In the genomic region with DNA sequence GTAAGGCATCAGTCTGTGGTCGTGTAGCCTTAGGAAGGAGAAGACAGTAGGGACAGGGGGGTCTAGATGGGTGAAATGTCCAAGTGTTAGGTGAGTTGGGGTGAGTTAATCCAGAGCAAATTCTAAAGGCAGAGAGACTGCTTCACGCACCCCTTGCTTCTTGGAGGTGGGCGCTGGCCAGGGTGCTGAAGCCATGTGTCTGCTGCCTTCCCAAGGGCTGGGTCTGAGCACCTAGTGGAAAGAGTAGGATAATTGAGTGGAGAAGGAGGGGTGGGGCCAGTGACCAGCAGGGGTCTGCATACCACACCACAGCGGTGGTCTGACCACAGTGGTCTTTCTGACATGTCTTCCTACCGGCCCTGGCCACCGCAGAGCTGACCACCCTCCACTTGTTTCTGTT, we compare ENCODE assay signal across 10 mouse cellular contexts. TPM values are rescaled to one million over a fixed set of nuclear protein-coding genes. Genes with fewer than 3 reads are reported as not detected.
DNase-seq lines count a peak whose midpoint lies in the region; ATAC-seq and TF ChIP-seq lines count a peak whose summit lies in the region.
"Had no signal": no experiment of that assay in that cellular context is flagged by ENCODE, and none has a peak within 500 bp of the region (broad histone marks: within the 10 kb centered on the region; RNA-seq: fewer than 3 reads in every experiment).

No protein-coding gene starts in this region.

- peaks cover 28% of the 10 kb centered on the region for H3K27me3 ChIP-seq in hindbrain, postnatal 0 days (ENCODE audit: insufficient read depth, low read length)
- H3K27me3 ChIP-seq in hindbrain, embryonic 14.5 days (ENCODE audit: control insufficient read depth, insufficient read depth, low read length): peaks cover 59% of the 10 kb centered on the region

- H3K9me3 ChIP-seq in hindbrain, postnatal 0 days (ENCODE audit: low read length): no peaks in the 10 kb centered on the region
- H3K9me3 ChIP-seq in hindbrain, embryonic 14.5 days (ENCODE audit: control insufficient read depth, low read length): no peaks in the 10 kb centered on the region
- H3K9me3 ChIP-seq: liver, embryonic 13.5 days had no signal

- peak; percentile 18 for DNase-seq in hindbrain, postnatal 0 days (ENCODE audit: low spot score)
- no peak for DNase-seq in hindbrain, embryonic 14.5 days (ENCODE audit: low spot score)
- peak; percentile 20 for DNase-seq in A20 (ENCODE audit: low read depth, low spot score)
- DNase-seq in adrenal gland, adult 2 months: peak; percentile 65
- DNase-seq in kidney, postnatal 4 days: peak; percentile 91 to 92
- DNase-seq in left cerebral cortex, postnatal 36 days (ENCODE audit: low spot score in 2 of 2): no peak
- DNase-seq in spleen, postnatal 36 days (ENCODE audit: low spot score in 2 of 2): no peak
- DNase-seq in cerebellum, postnatal 36 days: no peak
- DNase-seq: liver, embryonic 13.5 days had no signal

- TF ChIP-seq CTCF in hindbrain, postnatal 0 days (IDR thresholded peaks at IDR 0.05; ENCODE audit: low read depth): no peak

- H3K36me3 ChIP-seq in hindbrain, postnatal 0 days (ENCODE audit: insufficient read depth, low read length): no peaks in the 10 kb centered on the region
- no peaks in the 10 kb centered on the region for H3K36me3 ChIP-seq in hindbrain, embryonic 14.5 days (replicated peaks; ENCODE audit: control insufficient read depth, insufficient read depth)
- H3K36me3 ChIP-seq: liver, embryonic 13.5 days had no signal

- no peak overlapping the region for H3K4me3 ChIP-seq in hindbrain, postnatal 0 days (ENCODE audit: low read length)
- no peak overlapping the region for H3K4me3 ChIP-seq in hindbrain, embryonic 14.5 days (replicated peaks; ENCODE audit: low read length)
- H3K4me3 ChIP-seq: liver, embryonic 13.5 days had no signal

- 20% methylated on average over 6 of the region's 6 CpGs for WGBS in hindbrain, postnatal 0 days
- 13% methylated on average over 6 of the region's 6 CpGs for WGBS in hindbrain, embryonic 14.5 days

- no peak for ATAC-seq in hindbrain, postnatal 0 days
- ATAC-seq in hindbrain, embryonic 14.5 days (ENCODE audit: low FRiP score): no peak

- peaks cover 12% of the 10 kb centered on the region for H3K4me1 ChIP-seq in hindbrain, postnatal 0 days (ENCODE audit: insufficient read depth, low read length)
- peaks cover 22% of the 10 kb centered on the region for H3K4me1 ChIP-seq in hindbrain, embryonic 14.5 days (replicated peaks; ENCODE audit: control insufficient read depth, insufficient read depth, low read length)

- H3K9ac ChIP-seq in hindbrain, postnatal 0 days (replicated peaks; ENCODE audit: low read length): no peak overlapping the region
- no peak overlapping the region for H3K9ac ChIP-seq in hindbrain, embryonic 14.5 days
- H3K9ac ChIP-seq: liver, embryonic 13.5 days had no signal

- intact Hi-C loops in left cerebral cortex, postnatal 36 days (cut with DNase I): no loop called here

- H3K4me2 ChIP-seq in hindbrain, postnatal 0 days (ENCODE audit: low read depth, low read length): no peak overlapping the region
- H3K4me2 ChIP-seq in hindbrain, embryonic 14.5 days (replicated peaks): no peak overlapping the region
- H3K4me2 ChIP-seq: liver, embryonic 13.5 days had no signal

- H3K27ac ChIP-seq in hindbrain, postnatal 0 days: no peak overlapping the region
- H3K27ac ChIP-seq in hindbrain, embryonic 14.5 days: no peak overlapping the region
- H3K27ac ChIP-seq: liver, embryonic 13.5 days had no signal

RNA-seq across cellular contexts. Expression of a gene that starts 4.7 kb away (rescaled TPM):
- total RNA-seq in hindbrain, postnatal 0 days (2014; rRNA removed): 25.1 and 26.3 TPM in 2 replicates
- polyA plus RNA-seq in hindbrain, postnatal 0 days (2015; fragmentation: Nextera tagmentation; extraction: Ambion mirVana): 1.8 and 1.9 TPM in 2 replicates
- 3.1 and 3.4 TPM in 2 replicates for polyA plus RNA-seq in hindbrain, embryonic 14.5 days (2014; fragmentation: Nextera tagmentation; extraction: Ambion mirVana)
- total RNA-seq in adrenal gland, adult 2 months (2021): 1 to 10 TPM; 6.1 to 9.5 TPM
- polyA plus RNA-seq in adrenal gland, adult 2 months (2012; rRNA removed): 11.8 and 17.0 TPM in 2 replicates
- total RNA-seq in left cerebral cortex, postnatal 36 days (2021): 1 to 10 TPM; 5.1 to 5.3 TPM

RNA-seq across cellular contexts. Expression of a gene that starts 34.8 kb away (rescaled TPM):
- total RNA-seq in hindbrain, postnatal 0 days (2014; rRNA removed): 1.8 and 7.8 TPM in 2 replicates
- polyA plus RNA-seq in hindbrain, postnatal 0 days (2015; fragmentation: Nextera tagmentation; extraction: Ambion mirVana): 1.8 and 2.2 TPM in 2 replicates
- polyA plus RNA-seq in hindbrain, embryonic 14.5 days (2014; fragmentation: Nextera tagmentation; extraction: Ambion mirVana): 0.29 and 0.46 TPM in 2 replicates
- total RNA-seq in adrenal gland, adult 2 months (2021): 10 to 100 TPM; 23.2 to 24.5 TPM
- 27.0 and 52.0 TPM in 2 replicates for polyA plus RNA-seq in adrenal gland, adult 2 months (2012; rRNA removed)
- 1 to 10 TPM; 2.4 to 4.5 TPM for total RNA-seq in left cerebral cortex, postnatal 36 days (2021)
- total RNA-seq: gastrocnemius, adult 8-10 months had no signal

Comparison
In these comparisons a context has a peak if more than half of its experiments do, and no peak if none do; other contexts are left out.
1. DNase-seq: peak in hindbrain, postnatal 0 days (single experiment), A20 (single experiment), adrenal gland, adult 2 months (single experiment) and kidney, postnatal 4 days (2 of 2); none in hindbrain, embryonic 14.5 days (single experiment), left cerebral cortex, postnatal 36 days (0 of 2), spleen, postnatal 36 days (0 of 2) and cerebellum, postnatal 36 days (0 of 2).